Mouse (Mus musculus): ENCODE results near the gene Gm10382. TPM values are rescaled to one million over a fixed set of nuclear protein-coding genes. Genes with fewer than 3 reads are reported as not detected.

The Gm10382 gene
- total and polyA plus RNA-seq, 3 experiments, result 0.65 to 0.96 TPM; not detected in 1

- Histone ChIP-seq H3K36me3 (ENCODE audit: control insufficient read depth in 1 of 2, insufficient read depth in 2 of 2, low read length in 2 of 2) (no peaks in the 10 kb centered on the region), H3K4me1 (ENCODE audit: control insufficient read depth in 1 of 2, insufficient read depth in 2 of 2, low read length in 2 of 2) (peaks cover 0 to 4% of the 10 kb centered on the region in 2 experiments; a peak in 1 of 4 replicates), H3K9me3 (replicated peaks; ENCODE audit: insufficient read depth, low read length) (no peaks in the 10 kb centered on the region), H3K9ac (ENCODE audit: control insufficient read depth, low read depth, low read length, poor library complexity, severe bottlenecking) (no peak overlapping the region), H3K27ac (ENCODE audit: control insufficient read depth, low read depth, low read length) (no peak overlapping the region), H3K4me3 (ENCODE audit: control insufficient read depth in 1 of 2, insufficient read depth in 1 of 2, low read depth in 2 of 2, low read length in 2 of 2) (no peak overlapping the region), H3K27me3 (ENCODE audit: control insufficient read depth in 1 of 2, insufficient read depth in 2 of 2, low read length in 2 of 2) (no peaks in the 10 kb centered on the region), H3K79me2 (ENCODE audit: control insufficient read depth, insufficient read depth, low read length, poor library complexity) (no peaks in the 10 kb centered on the region)
- no peak for TF ChIP-seq E2F4 (IDR thresholded peaks at IDR 0.05; ENCODE audit: borderline replicate concordance, low read depth, low read length)
- TF ChIP-seq HCFC1 (IDR thresholded peaks at IDR 0.05; ENCODE audit: low read depth, low read length), result no peak
- no peak for TF ChIP-seq KAT2A (conservative IDR thresholded peaks at IDR 0.05; ENCODE audit: low read depth, low read length)
- no peak for TF ChIP-seq POLR2AphosphoS5 (IDR thresholded peaks at IDR 0.05; ENCODE audit: borderline replicate concordance, low read depth, low read length)
- no peak for TF ChIP-seq ZNF384 (IDR thresholded peaks at IDR 0.05; ENCODE audit: low read depth, low read length)
- no peak for TF ChIP-seq ZC3H11A (IDR thresholded peaks at IDR 0.05; ENCODE audit: low read depth, low read length)
- no peak for TF ChIP-seq GATA1 (IDR thresholded peaks at IDR 0.05; ENCODE audit: low read depth, low read length)
- TF ChIP-seq ETS1 (IDR thresholded peaks at IDR 0.05; ENCODE audit: low read depth, low read length), result no peak
- TF ChIP-seq ZKSCAN1 (IDR thresholded peaks at IDR 0.05; ENCODE audit: low read depth, low read length), result no peak
- TF ChIP-seq ZMIZ1 (IDR thresholded peaks at IDR 0.05; ENCODE audit: low read depth, low read length), result no peak
- no peak for TF ChIP-seq MAZ (IDR thresholded peaks at IDR 0.05; ENCODE audit: low read depth, low read length)
- no peak for TF ChIP-seq NRF1 (IDR thresholded peaks at IDR 0.05; ENCODE audit: insufficient read depth, low read depth, low read length, poor library complexity, severe bottlenecking)
- TF ChIP-seq POLR2AphosphoS2 (IDR thresholded peaks at IDR 0.05; ENCODE audit: low read length), result no peak
- TF ChIP-seq USF2 (IDR thresholded peaks at IDR 0.05; ENCODE audit: borderline replicate concordance in 1 of 2, insufficient read depth in 1 of 2, low read depth in 1 of 2, low read length in 2 of 2), result no peak
- no peak for TF ChIP-seq BHLHE40 (IDR thresholded peaks at IDR 0.05; ENCODE audit: borderline replicate concordance, low read depth, low read length)
- no peak for TF ChIP-seq RAD21 (IDR thresholded peaks at IDR 0.05; ENCODE audit: low read depth, low read length)
- no peak for TF ChIP-seq MAX (IDR thresholded peaks at IDR 0.05; ENCODE audit: low read length)
- no peak for TF ChIP-seq GABPA (IDR thresholded peaks at IDR 0.05; ENCODE audit: low read depth, low read length)
- no peak for DNase-seq (ENCODE audit: low read depth, low spot score)
Measured at GRCm38 (mm10) chr5:125375871-125376270, 13.3 kb upstream of the Gm10382 start.

- H3K27ac ChIP-seq (ENCODE audit: control insufficient read depth, low read depth, low read length), result no peak overlapping the region
- H3K27me3 ChIP-seq (ENCODE audit: control insufficient read depth in 1 of 2, insufficient read depth in 2 of 2, low read length in 2 of 2), result no peaks in the 10 kb centered on the region
- H3K36me3 ChIP-seq (ENCODE audit: control insufficient read depth in 1 of 2, insufficient read depth in 2 of 2, low read length in 2 of 2), result no peaks in the 10 kb centered on the region
- no peaks in the 10 kb centered on the region for H3K79me2 ChIP-seq (ENCODE audit: control insufficient read depth, insufficient read depth, low read length, poor library complexity)
- H3K4me3 ChIP-seq (ENCODE audit: control insufficient read depth in 1 of 2, insufficient read depth in 1 of 2, low read depth in 2 of 2, low read length in 2 of 2), result no peak overlapping the region
- TF ChIP-seq MYB (IDR thresholded peaks at IDR 0.05; ENCODE audit: low read depth, low read length), result no peak
- no peak for TF ChIP-seq MAX (IDR thresholded peaks at IDR 0.05; ENCODE audit: low read length)
- no peak for TF ChIP-seq POLR2AphosphoS5 (IDR thresholded peaks at IDR 0.05; ENCODE audit: borderline replicate concordance, low read depth, low read length)
- no peak for TF ChIP-seq MAZ (IDR thresholded peaks at IDR 0.05; ENCODE audit: low read depth, low read length)
- TF ChIP-seq ZC3H11A (IDR thresholded peaks at IDR 0.05; ENCODE audit: low read depth, low read length), result no peak
- no peak for TF ChIP-seq MEF2A (IDR thresholded peaks at IDR 0.05; ENCODE audit: extremely low read depth, insufficient replicate concordance, low read depth, low read length, poor library complexity, severe bottlenecking)
- DNase-seq (ENCODE audit: low read depth, low spot score), result no peak
- no peaks in the 10 kb centered on the region for H3K9me3 ChIP-seq (replicated peaks; ENCODE audit: insufficient read depth, low read length)
- no peaks in the 10 kb centered on the region for H3K4me1 ChIP-seq (ENCODE audit: control insufficient read depth in 1 of 2, insufficient read depth in 2 of 2, low read length in 2 of 2)
- no peak overlapping the region for H3K9ac ChIP-seq (ENCODE audit: control insufficient read depth, low read depth, low read length, poor library complexity, severe bottlenecking)
Measured at GRCm38 (mm10) chr5:125377214-125377613, 11.9 kb upstream of the Gm10382 start.

Measured in MEL (cell line).